Mouse (Mus musculus) cerebellum, postnatal 14 days (tissue): ENCODE measurements at regions not wholly inside any gene's neighbourhood (a gene's known extent, or its start where the extent isn't known, plus 50 kb on each side); places are given as distances from the start of the nearest gene placed in this dataset.

Experiments used
- DNase-seq, 2 experiments: peaks; one replicate each; pipeline ENCODE4 v3.0.0; 2021; ENCODE audit warnings: mixed read lengths in 2 of 2

GRCm38 (mm10) chr12:99643016-99643415 lies 79.6 kb upstream of the Foxn3 start:
- DNase-seq, result no peak

- DNase-seq, result no peak
Observed at GRCm38 (mm10) chr12:99642131-99642895, 78.9 kb upstream of the Foxn3 start.

DNA sequence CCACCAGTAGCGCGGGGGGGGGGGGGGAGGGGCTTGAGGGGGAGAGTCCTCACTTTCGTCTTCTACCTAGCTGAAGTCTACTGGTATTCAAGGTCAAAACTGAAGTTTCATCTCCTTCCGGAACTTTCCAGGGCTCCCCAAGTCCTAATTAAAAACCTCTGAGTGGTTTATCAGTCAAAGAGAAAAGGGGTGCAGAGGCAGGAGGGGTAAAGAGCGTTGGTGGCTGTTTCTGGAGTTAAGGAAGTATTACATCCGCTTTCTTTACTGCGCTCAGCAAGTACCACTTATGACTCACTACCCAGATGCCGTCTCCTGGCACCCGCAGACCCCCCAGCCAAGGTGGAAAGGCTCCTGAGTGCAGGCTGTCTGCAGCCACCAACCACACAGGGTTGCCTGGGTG lies 77.9 kb upstream of the Foxn3 start:
- DNase-seq, result no peak

- peak; percentile 58 to 59 for DNase-seq
Observed at GRCm38 (mm10) chr12:99640214-99641151, 77.1 kb upstream of the Foxn3 start.

DNA sequence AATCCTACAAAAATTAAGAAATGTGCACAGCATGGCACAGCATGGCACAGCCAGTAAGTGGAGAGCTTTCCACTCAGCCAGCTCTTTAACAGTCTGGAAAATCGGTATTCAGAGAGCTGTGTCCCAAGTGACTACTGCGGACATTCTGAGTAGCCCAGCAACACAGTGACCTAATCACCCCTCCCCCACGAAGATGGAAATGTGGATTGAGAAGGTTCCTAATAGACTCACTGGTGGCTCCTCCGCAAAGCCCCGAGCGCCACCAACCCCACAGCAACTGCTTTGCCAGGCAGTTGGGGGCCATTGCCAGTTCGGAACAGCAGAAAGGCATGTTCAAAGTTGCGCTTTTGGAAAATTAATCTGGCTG lies 76.4 kb upstream of the Foxn3 start:
- peak; percentile 57 to 62 for DNase-seq

DNA sequence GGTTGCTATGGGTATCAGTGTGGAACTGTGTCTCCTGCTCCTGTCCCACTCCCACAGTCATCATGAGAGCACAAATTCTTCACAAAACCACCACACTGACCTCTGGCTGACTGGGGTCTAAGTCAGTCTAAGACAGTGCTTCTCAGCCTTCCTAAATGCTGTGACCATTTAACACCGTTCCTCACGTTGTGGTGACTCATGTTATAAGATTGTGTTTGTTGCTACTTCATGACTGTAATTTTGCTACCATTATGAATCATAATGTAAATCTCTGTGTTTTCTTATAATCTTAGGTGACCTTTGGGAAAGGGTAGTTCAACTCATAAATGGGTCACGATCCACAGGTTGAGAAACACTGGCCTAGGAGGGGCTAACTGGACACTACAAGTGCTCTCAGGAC lies 75.7 kb upstream of the Foxn3 start:
- DNase-seq, result no peak

- no peak for DNase-seq
Observed at GRCm38 (mm10) chr12:99637986-99638385, 74.6 kb upstream of the Foxn3 start.

- DNase-seq, result no peak
Observed at GRCm38 (mm10) chr12:99636234-99636633, 72.9 kb upstream of the Foxn3 start.

DNA sequence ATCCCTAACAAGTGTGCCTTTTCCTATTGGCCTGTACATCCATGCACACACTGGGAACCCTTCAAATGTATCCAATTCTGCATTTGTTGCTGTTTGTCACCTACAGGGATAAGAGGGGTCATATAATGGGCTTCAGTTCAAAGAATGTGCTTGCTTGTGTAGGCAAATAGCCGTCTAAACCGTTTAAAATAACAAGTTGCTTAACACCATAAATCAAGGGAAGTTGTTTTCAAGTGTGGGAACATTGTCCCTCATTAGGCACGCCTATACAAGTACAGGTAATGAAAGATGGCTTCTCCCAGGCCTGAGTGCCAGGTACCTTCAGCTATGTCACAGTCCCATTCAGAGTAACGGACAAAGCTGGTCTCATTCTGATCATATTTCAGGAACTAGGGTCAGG lies 72.0 kb upstream of the Foxn3 start:
- DNase-seq, result no peak

DNA sequence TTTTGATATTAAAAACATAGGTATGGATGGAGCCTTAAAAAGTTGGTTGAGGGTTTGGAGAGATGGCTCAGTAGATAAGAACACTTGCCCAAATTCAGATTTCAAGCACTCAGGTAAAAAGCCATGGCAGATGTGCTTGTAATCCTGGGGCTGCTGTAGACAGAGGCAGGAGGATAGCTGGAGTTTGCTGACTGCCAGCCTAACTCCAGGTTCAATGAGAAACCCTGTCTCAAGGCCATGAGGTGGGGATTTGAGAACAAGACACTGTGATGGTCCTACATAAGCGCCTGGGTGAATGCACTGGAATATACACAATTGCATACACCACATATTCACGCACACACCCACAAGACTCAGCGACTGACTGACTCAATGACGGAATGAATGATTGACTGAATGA lies 71.3 kb upstream of the Foxn3 start:
- DNase-seq, result no peak

- DNase-seq, result no peak
Observed at GRCm38 (mm10) chr12:99633678-99634077, 70.3 kb upstream of the Foxn3 start.

- no peak for DNase-seq
Observed at GRCm38 (mm10) chr12:99632988-99633387, 69.6 kb upstream of the Foxn3 start.

GRCm38 (mm10) chr12:99629606-99630005 lies 66.2 kb upstream of the Foxn3 start:
- no peak for DNase-seq

- DNase-seq, result no peak
Observed at GRCm38 (mm10) chr12:99628421-99628820, 65.0 kb upstream of the Foxn3 start.

DNA sequence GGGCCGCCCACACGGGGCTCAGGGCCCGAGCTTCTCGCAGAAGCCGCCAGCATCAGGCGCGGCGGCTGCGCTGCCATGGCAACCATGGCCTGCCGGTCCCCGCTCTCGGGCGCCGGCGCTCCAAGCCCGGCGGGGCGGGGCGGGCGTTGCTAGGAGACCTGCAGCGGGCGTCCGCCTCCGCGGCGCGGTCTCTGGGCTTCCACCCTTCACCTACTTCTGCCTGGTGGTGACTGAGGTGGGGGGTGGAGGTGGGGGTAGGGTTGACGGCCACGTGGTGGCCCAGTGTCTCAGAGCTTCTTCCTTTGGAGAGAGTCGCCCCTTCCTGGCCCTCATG lies 64.5 kb upstream of the Foxn3 start:
- DNase-seq, result peak; percentile 89 to 94

DNA sequence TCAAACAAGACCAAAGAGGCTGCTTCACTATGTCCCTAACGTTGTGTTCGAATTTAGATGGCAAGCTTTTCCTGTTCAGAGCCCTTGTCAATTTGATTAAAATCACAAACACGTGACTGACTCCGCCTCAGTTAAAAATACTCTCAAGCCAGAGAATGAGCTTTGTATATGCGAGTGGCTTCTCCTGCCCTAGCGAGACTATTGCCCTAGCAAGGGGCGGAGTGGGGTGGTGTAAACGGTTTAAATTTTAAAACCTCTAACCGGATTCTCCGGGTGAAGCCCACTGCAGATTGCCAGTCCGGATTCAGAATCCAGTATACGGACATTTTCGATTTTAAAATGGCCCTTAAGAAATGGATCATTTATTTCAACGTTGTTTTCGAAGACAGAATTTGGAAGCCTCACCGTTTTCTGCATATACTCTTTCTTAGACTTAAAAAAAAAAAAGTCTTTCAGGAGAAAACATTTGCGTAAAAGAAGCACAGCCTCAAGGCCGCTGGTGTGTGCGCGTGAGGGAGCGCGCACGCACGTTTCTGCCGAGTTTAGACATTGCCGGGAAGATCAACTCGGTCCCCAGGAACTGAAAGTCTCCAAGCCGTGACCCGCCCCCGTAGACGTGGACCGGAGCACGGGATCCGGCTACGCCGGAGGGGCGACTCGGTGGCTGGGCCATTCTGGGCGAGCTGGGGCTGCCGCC lies 64.0 kb upstream of the Foxn3 start:
- DNase-seq, result peak; percentile 39 to 59

DNA sequence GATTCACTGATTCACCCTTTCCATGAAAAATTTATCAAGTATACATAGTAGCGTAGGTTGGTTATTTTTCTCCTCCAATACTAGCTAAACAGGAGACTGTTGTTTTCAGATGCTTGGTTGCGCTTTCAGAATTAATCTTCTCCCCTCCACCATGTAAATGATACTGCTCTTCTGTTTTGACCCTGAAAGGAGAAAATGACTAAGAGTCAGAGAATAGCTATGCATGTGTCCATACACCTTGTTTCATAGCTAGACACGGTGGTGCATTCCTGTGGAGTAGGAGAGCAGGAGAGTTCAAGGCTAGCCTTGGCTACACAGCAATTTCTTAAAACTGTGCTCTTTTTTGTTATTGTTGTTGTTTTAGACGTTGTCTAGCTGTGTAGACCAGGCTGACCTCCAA lies 62.8 kb upstream of the Foxn3 start:
- DNase-seq, result no peak

DNA sequence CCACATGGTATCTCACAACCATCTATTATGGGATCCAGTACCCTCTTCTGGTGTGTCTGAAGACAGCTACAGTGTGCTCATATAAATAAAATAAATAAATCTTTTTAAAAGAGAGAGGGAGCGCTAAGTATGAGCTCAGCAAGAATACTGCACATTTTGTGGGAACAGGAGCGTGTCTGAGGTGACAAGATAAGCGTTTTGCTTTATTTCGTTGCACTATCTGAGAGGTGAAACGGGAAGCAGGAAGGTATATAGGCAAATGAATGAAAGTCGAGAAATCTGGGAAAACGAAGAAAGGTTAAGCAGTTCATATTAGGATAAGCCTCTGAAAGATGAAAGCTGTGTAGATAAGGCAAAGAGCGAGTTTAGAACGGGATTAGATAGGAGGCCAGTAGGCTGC lies 61.7 kb upstream of the Foxn3 start:
- no peak for DNase-seq

- no peak for DNase-seq
Observed at GRCm38 (mm10) chr12:99622238-99622637, 58.9 kb upstream of the Foxn3 start.

GRCm38 (mm10) chr12:99617241-99617804 lies 53.9 kb upstream of the Foxn3 start:
- no peak for DNase-seq

DNA sequence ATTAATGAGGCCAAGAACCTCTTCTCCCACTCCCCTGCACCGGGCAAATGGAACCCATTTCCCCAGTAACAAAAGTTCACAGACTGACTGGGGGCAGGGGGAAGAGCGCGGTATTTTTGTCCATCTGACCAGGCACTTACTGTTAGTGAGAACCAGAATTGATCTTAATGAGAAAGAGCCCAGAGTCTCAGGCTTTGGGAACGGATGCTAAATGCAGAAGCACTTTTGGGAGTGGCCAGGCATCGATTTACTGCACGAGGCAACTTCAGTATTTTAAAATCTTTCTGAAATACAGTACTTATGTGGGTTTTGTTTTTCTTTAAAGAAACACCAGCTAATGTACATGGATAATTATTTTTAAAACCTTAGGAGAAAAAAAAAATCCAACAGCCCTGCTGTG lies 51.0 kb upstream of the Foxn3 start:
- no peak for DNase-seq
